Mouse (Mus musculus): Measurements from ENCODE around the gene Serinc4. TPM values are rescaled to one million over a fixed set of nuclear protein-coding genes. Genes with fewer than 3 reads are reported as not detected.

Gene Serinc4
- polyA plus RNA-seq, 1 experiment from 2014 or later: 0.88 TPM

GRCm38 (mm10) chr2:121415591-121415990 is 41.0 kb downstream of the Serinc4 start:
- peaks cover 35% of the 10 kb centered on the region for H3K36me3 ChIP-seq (replicated peaks)
- peak overlapping the region; percentile 100; the same call in 1 of the 2 replicates for H3K9ac ChIP-seq
- ATAC-seq (ENCODE audit: low FRiP score): no peak
- H3K27ac ChIP-seq: no peak overlapping the region
- H3K4me1 ChIP-seq: peaks cover 32% of the 10 kb centered on the region
- H3K27me3 ChIP-seq: no peaks in the 10 kb centered on the region
- H3K4me2 ChIP-seq: peak overlapping the region; percentile 67
- H3K9me3 ChIP-seq: no peaks in the 10 kb centered on the region
- 90% methylated on average over 3 of the region's 3 CpGs for WGBS
- H3K4me3 ChIP-seq (replicated peaks): peak overlapping the region; percentile 98

- Histone ChIP-seq H3K9me3 (no peaks in the 10 kb centered on the region), H3K4me3 (replicated peaks) (peak overlapping the region; percentile 98), H3K4me1 (peaks cover 32% of the 10 kb centered on the region), H3K36me3 (replicated peaks) (peaks cover 33% of the 10 kb centered on the region), H3K9ac (peak overlapping the region; percentile 100), H3K27ac (no peak overlapping the region), H3K4me2 (peak overlapping the region; percentile 67), H3K27me3 (no peaks in the 10 kb centered on the region)
- 61% methylated on average over 3 of the region's 3 CpGs for WGBS
- no peak for ATAC-seq (ENCODE audit: low FRiP score)
Measured at GRCm38 (mm10) chr2:121415103-121415502, 41.5 kb downstream of the Serinc4 start.

- H3K9me3 ChIP-seq: no peaks in the 10 kb centered on the region
- peak overlapping the region; percentile 98 for H3K4me3 ChIP-seq (replicated peaks)
- H3K27me3 ChIP-seq: no peaks in the 10 kb centered on the region
- peaks cover 29% of the 10 kb centered on the region for H3K36me3 ChIP-seq (replicated peaks)
- ATAC-seq (ENCODE audit: low FRiP score): peak; percentile 56
- peak overlapping the region; percentile 97 for H3K27ac ChIP-seq
- peaks cover 32% of the 10 kb centered on the region for H3K4me1 ChIP-seq
- WGBS: under 1% methylated on average over 32 of the region's 32 CpGs
- H3K9ac ChIP-seq: peak overlapping the region; percentile 100
- peak overlapping the region; percentile 67 for H3K4me2 ChIP-seq
Measured at GRCm38 (mm10) chr2:121414139-121414685, 42.4 kb downstream of the Serinc4 start.

GRCm38 (mm10) chr2:121413387-121414042 is 43.1 kb downstream of the Serinc4 start, which contains the start of the genes Pdia3 and Catsper2:
Gene Pdia3, plus strand, starts transcription at chr2:121413775.
Gene Catsper2, minus strand, starts transcription at chr2:121413792.
- H3K9me3 ChIP-seq: no peaks in the 10 kb centered on the region
- peaks cover 32% of the 10 kb centered on the region for H3K4me1 ChIP-seq
- no peaks in the 10 kb centered on the region for H3K27me3 ChIP-seq
- peak within 1 kb of the TSS; percentile 97 for H3K27ac ChIP-seq
- 0% methylated on average over 58 of the region's 68 CpGs for WGBS
- peak within 1 kb of the TSS; percentile 98 for H3K4me3 ChIP-seq (replicated peaks)
- H3K9ac ChIP-seq: peak within 1 kb of the TSS; percentile 100
- ATAC-seq (ENCODE audit: low FRiP score): peak; percentile 99
- peaks cover 22% of the 10 kb centered on the region for H3K36me3 ChIP-seq (replicated peaks)
- peak within 1 kb of the TSS; percentile 67 for H3K4me2 ChIP-seq

- 14% methylated on average over 4 of the region's 4 CpGs for WGBS
- Histone ChIP-seq H3K27me3 (no peaks in the 10 kb centered on the region), H3K4me2 (peak overlapping the region; percentile 57), H3K4me3 (replicated peaks) (peak overlapping the region; percentile 98), H3K27ac (peak overlapping the region; percentile 97), H3K36me3 (replicated peaks) (peaks cover 16% of the 10 kb centered on the region), H3K9me3 (no peaks in the 10 kb centered on the region), H3K9ac (peak overlapping the region; percentile 68), H3K4me1 (peaks cover 32% of the 10 kb centered on the region)
- no peak for ATAC-seq (ENCODE audit: low FRiP score)
Measured at GRCm38 (mm10) chr2:121412843-121413386, 43.7 kb downstream of the Serinc4 start.

- no peak overlapping the region for H3K4me3 ChIP-seq (replicated peaks)
Measured at GRCm38 (mm10) chr2:121408160-121408559, 48.4 kb downstream of the Serinc4 start.

GRCm38 (mm10) chr2:121403296-121403695 is 53.3 kb downstream of the Serinc4 start:
- no peak overlapping the region for H3K27ac ChIP-seq
- no peak overlapping the region for H3K9ac ChIP-seq
- H3K4me3 ChIP-seq (replicated peaks): no peak overlapping the region
- H3K27me3 ChIP-seq: no peaks in the 10 kb centered on the region
- H3K9me3 ChIP-seq: no peaks in the 10 kb centered on the region
- H3K4me2 ChIP-seq: no peak overlapping the region
- H3K4me1 ChIP-seq: no peaks in the 10 kb centered on the region
- ATAC-seq (ENCODE audit: low FRiP score): no peak
- no peaks in the 10 kb centered on the region; the same call in 1 of the 2 replicates for H3K36me3 ChIP-seq (replicated peaks)

More at GRCm38 (mm10) chr2:121408160-121408559, 48.4 kb downstream of the Serinc4 start:
- ATAC-seq (ENCODE audit: low FRiP score): no peak
- WGBS: 24% methylated on average over 4 of the region's 4 CpGs
- Histone ChIP-seq H3K9ac (no peak overlapping the region), H3K36me3 (replicated peaks) (no peaks in the 10 kb centered on the region; the same call in 1 of the 2 replicates), H3K4me1 (peaks cover 6% of the 10 kb centered on the region; the same call in 1 of the 2 replicates), H3K27ac (no peak overlapping the region), H3K4me2 (no peak overlapping the region), H3K9me3 (no peaks in the 10 kb centered on the region), H3K27me3 (no peaks in the 10 kb centered on the region)

GRCm38 (mm10) chr2:121396624-121397023 is 60.0 kb downstream of the Serinc4 start:
- ATAC-seq (ENCODE audit: low FRiP score): no peak
- Histone ChIP-seq H3K36me3 (replicated peaks) (no peaks in the 10 kb centered on the region), H3K4me3 (replicated peaks) (no peak overlapping the region), H3K27ac (no peak overlapping the region), H3K4me2 (no peak overlapping the region), H3K9me3 (no peaks in the 10 kb centered on the region), H3K27me3 (no peaks in the 10 kb centered on the region), H3K9ac (no peak overlapping the region), H3K4me1 (no peaks in the 10 kb centered on the region)
- 16% methylated on average over 8 of the region's 8 CpGs for WGBS

Small RNAs within 50 kb of the gene (microRNA-seq; reads per million reads assigned to microRNA genes)
- gene Gm22953: not detected

Other genes with a start within 250 kb of the Serinc4 start
- 216 and 229 TPM in 2 replicates for gene Trp53bp1, start 185.4 kb downstream of the Serinc4 start, polyA plus RNA-seq (2016; fragmentation: Nextera tagmentation; extraction: Ambion mirVana)
- 9.3 and 12.7 TPM in 2 replicates for gene Map1a, start 167.2 kb downstream of the Serinc4 start, polyA plus RNA-seq (2016; fragmentation: Nextera tagmentation; extraction: Ambion mirVana)
- gene Ppip5k1, start 101.4 kb downstream of the Serinc4 start, polyA plus RNA-seq (2016; fragmentation: Nextera tagmentation; extraction: Ambion mirVana): 12.5 and 14.5 TPM in 2 replicates
- 8.5 and 14.4 TPM in 2 replicates for gene Ckmt1, start 99.1 kb downstream of the Serinc4 start, polyA plus RNA-seq (2016; fragmentation: Nextera tagmentation; extraction: Ambion mirVana)
- gene Strc, start 69.6 kb downstream of the Serinc4 start, polyA plus RNA-seq (2016; fragmentation: Nextera tagmentation; extraction: Ambion mirVana): not detected in 2 replicates
- gene Pdia3, start 43.0 kb downstream of the Serinc4 start, polyA plus RNA-seq (2016; fragmentation: Nextera tagmentation; extraction: Ambion mirVana): 416 and 432 TPM in 2 replicates
- 2.9 and 3.6 TPM in 2 replicates for gene Catsper2, start 43.0 kb downstream of the Serinc4 start, polyA plus RNA-seq (2016; fragmentation: Nextera tagmentation; extraction: Ambion mirVana)
- 6.9 and 12.4 TPM in 2 replicates for gene Ell3, start 12.5 kb downstream of the Serinc4 start, polyA plus RNA-seq (2016; fragmentation: Nextera tagmentation; extraction: Ambion mirVana)
- 456 and 479 TPM in 2 replicates for gene Serf2, start 7.6 kb downstream of the Serinc4 start, polyA plus RNA-seq (2016; fragmentation: Nextera tagmentation; extraction: Ambion mirVana)
- 124 and 130 TPM in 2 replicates for gene Hypk, start 3.5 kb downstream of the Serinc4 start, polyA plus RNA-seq (2016; fragmentation: Nextera tagmentation; extraction: Ambion mirVana)
- gene Mfap1b, start 17.3 kb upstream of the Serinc4 start, polyA plus RNA-seq (2016; fragmentation: Nextera tagmentation; extraction: Ambion mirVana): 67.6 and 70.1 TPM in 2 replicates
- 30.2 and 34.6 TPM in 2 replicates for gene Mfap1a, start 49.9 kb upstream of the Serinc4 start, polyA plus RNA-seq (2016; fragmentation: Nextera tagmentation; extraction: Ambion mirVana)
- gene Wdr76, start 49.9 kb upstream of the Serinc4 start, polyA plus RNA-seq (2016; fragmentation: Nextera tagmentation; extraction: Ambion mirVana): 15.5 and 15.7 TPM in 2 replicates